Mouse (Mus musculus): ENCODE results near the gene Pde2a. TPM values are rescaled to one million over a fixed set of nuclear protein-coding genes. Genes with fewer than 3 reads are reported as not detected.

The Pde2a gene
- polyA plus RNA-seq (2015; fragmentation: Nextera tagmentation; extraction: Ambion mirVana), result 16.9 and 26.7 TPM in 2 replicates

GRCm38 (mm10) chr7:101421529-101421928 lies at the start of gene Pde2a:
Gene Pde2a, plus strand, starts transcription at chr7:101421691.
- H3K36me3 ChIP-seq, result no peaks in the 10 kb centered on the region
- H3K4me3 ChIP-seq, result no peak within 1 kb of the TSS
- no peak within 1 kb of the TSS for H3K9ac ChIP-seq
- WGBS, result 15% methylated on average over 6 of the region's 6 CpGs
- ATAC-seq (ENCODE audit: borderline replicate concordance, extremely low read depth, low FRiP score, low TSS enrichment), result no peak
- no peaks in the 10 kb centered on the region for H3K27me3 ChIP-seq
- H3K27ac ChIP-seq, result no peak within 1 kb of the TSS
- H3K4me1 ChIP-seq, result no peaks in the 10 kb centered on the region
- no peaks in the 10 kb centered on the region for H3K9me3 ChIP-seq
- H3K4me2 ChIP-seq, result no peak within 1 kb of the TSS

DNA sequence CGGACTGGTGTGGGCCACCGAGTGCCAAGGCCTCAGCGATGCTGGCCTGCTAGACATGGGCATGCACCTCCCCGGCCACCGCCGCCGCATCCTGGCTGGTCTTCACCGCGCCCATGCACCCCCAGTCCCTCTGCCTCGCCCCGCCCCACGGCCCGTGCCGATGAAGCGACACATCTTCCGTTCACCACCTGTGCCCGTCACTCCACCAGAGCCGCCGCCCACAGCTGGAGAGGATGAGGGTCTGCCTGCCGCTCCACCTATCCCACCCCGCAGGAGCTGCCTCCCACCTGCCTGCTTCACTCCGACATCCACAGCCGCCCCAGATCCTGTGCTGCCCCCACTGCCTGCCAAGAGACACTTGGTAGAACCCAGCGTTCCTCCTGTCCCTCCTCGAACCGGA lies 48.4 kb upstream of the Pde2a start:
- Histone ChIP-seq H3K4me2 (no peak overlapping the region), H3K4me1 (peaks cover 8% of the 10 kb centered on the region), H3K27me3 (no peaks in the 10 kb centered on the region), H3K36me3 (no peaks in the 10 kb centered on the region), H3K9me3 (no peaks in the 10 kb centered on the region), H3K9ac (no peak overlapping the region), H3K4me3 (no peak overlapping the region), H3K27ac (no peak overlapping the region)
- no peak for ATAC-seq (ENCODE audit: borderline replicate concordance, extremely low read depth, low FRiP score, low TSS enrichment)
- 79% methylated on average over 26 of the region's 26 CpGs for WGBS

GRCm38 (mm10) chr7:101374155-101374554 lies 47.3 kb upstream of the Pde2a start:
- Histone ChIP-seq H3K9me3 (no peaks in the 10 kb centered on the region), H3K4me3 (no peak overlapping the region), H3K9ac (no peak overlapping the region), H3K4me2 (no peak overlapping the region), H3K27me3 (no peaks in the 10 kb centered on the region), H3K36me3 (no peaks in the 10 kb centered on the region), H3K27ac (no peak overlapping the region), H3K4me1 (peaks cover 19% of the 10 kb centered on the region)
- no peak for ATAC-seq (ENCODE audit: borderline replicate concordance, extremely low read depth, low FRiP score, low TSS enrichment)

DNA sequence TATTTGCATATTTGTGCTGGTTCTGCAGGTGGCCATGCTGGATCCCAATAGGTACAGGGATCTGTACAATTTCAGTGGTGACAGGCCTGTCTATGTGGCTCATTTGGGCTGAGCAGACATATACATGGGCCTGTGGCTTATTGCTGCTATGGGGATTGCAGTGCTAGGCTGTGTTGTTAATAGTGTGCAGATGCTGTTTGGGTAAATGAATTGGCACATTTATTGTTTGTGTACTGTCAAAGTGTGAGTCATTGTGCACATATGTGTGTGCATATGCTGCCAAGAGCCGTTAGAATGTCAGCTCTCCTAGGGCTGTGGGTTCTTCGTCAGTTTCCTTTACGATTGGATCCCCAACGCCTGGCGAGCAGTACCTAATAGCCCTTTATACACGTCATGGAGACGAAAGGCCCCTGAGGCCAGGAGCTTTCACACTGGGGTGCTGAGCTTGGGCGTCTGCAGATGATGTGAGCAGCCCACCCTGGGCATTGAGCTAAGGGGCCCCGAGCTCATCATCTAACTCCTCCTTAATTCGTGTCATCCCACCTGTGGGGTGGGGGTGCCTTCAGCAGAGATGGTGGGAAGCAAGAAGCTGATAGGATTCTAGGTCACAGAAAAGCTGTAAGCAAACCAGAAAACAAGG lies 44.7 kb upstream of the Pde2a start:
- H3K36me3 ChIP-seq, result no peaks in the 10 kb centered on the region
- 76% methylated on average over 10 of the region's 10 CpGs for WGBS
- H3K27ac ChIP-seq, result no peak overlapping the region
- no peak overlapping the region for H3K9ac ChIP-seq
- no peak overlapping the region for H3K4me2 ChIP-seq
- no peak for ATAC-seq (ENCODE audit: borderline replicate concordance, extremely low read depth, low FRiP score, low TSS enrichment)
- no peaks in the 10 kb centered on the region for H3K9me3 ChIP-seq
- H3K4me3 ChIP-seq, result no peak overlapping the region
- H3K4me1 ChIP-seq, result peaks cover 28% of the 10 kb centered on the region
- no peaks in the 10 kb centered on the region for H3K27me3 ChIP-seq

GRCm38 (mm10) chr7:101377741-101378262 lies 43.7 kb upstream of the Pde2a start:
- no peaks in the 10 kb centered on the region for H3K27me3 ChIP-seq
- H3K9ac ChIP-seq, result peak overlapping the region; percentile 33
- H3K9me3 ChIP-seq, result no peaks in the 10 kb centered on the region
- peak overlapping the region; percentile 52 for H3K4me2 ChIP-seq
- WGBS, result 19% methylated on average over 7 of the region's 7 CpGs
- peak; percentile 78 for ATAC-seq (ENCODE audit: borderline replicate concordance, extremely low read depth, low FRiP score, low TSS enrichment)
- H3K36me3 ChIP-seq, result no peaks in the 10 kb centered on the region
- peak overlapping the region; percentile 88 for H3K27ac ChIP-seq
- peaks cover 36% of the 10 kb centered on the region for H3K4me1 ChIP-seq
- peak overlapping the region; percentile 29 for H3K4me3 ChIP-seq

- Histone ChIP-seq H3K27me3 (no peaks in the 10 kb centered on the region), H3K4me2 (peak overlapping the region; percentile 52), H3K9me3 (no peaks in the 10 kb centered on the region), H3K4me3 (peak overlapping the region; percentile 29), H3K36me3 (no peaks in the 10 kb centered on the region), H3K9ac (peak overlapping the region; percentile 33), H3K4me1 (peaks cover 37% of the 10 kb centered on the region), H3K27ac (peak overlapping the region; percentile 88)
- ATAC-seq (ENCODE audit: borderline replicate concordance, extremely low read depth, low FRiP score, low TSS enrichment), result 0 out of 2 replicates have a peak, but pooled peaks have one; percentile 0
- WGBS, result 52% methylated on average over 3 of the region's 3 CpGs
Measured at GRCm38 (mm10) chr7:101378285-101378684, 43.2 kb upstream of the Pde2a start.

- Histone ChIP-seq H3K27ac (peak overlapping the region; percentile 88), H3K4me1 (peaks cover 42% of the 10 kb centered on the region), H3K4me3 (peak overlapping the region; percentile 29), H3K36me3 (no peaks in the 10 kb centered on the region), H3K27me3 (no peaks in the 10 kb centered on the region), H3K4me2 (peak overlapping the region; percentile 52), H3K9me3 (no peaks in the 10 kb centered on the region), H3K9ac (peak overlapping the region; percentile 33; the same call in 1 of the 2 replicates)
- 45% methylated on average over 5 of the region's 5 CpGs for WGBS
- no peak for ATAC-seq (ENCODE audit: borderline replicate concordance, extremely low read depth, low FRiP score, low TSS enrichment)
Measured at GRCm38 (mm10) chr7:101378796-101379465, 42.6 kb upstream of the Pde2a start.

- Histone ChIP-seq H3K4me1 (peaks cover 50% of the 10 kb centered on the region), H3K9me3 (no peaks in the 10 kb centered on the region), H3K36me3 (no peaks in the 10 kb centered on the region), H3K4me2 (peak overlapping the region; percentile 52), H3K9ac (peak overlapping the region; percentile 17; the same call in 1 of the 2 replicates), H3K4me3 (0 out of 2 replicates have a peak overlapping the region, but pooled peaks have one; percentile 29), H3K27me3 (no peaks in the 10 kb centered on the region), H3K27ac (peak overlapping the region; percentile 88)
- no peak for ATAC-seq (ENCODE audit: borderline replicate concordance, extremely low read depth, low FRiP score, low TSS enrichment)
- whole genome bisulfite sequencing, result 39% methylated on average over 2 of the region's 2 CpGs
Measured at GRCm38 (mm10) chr7:101379732-101380131, 41.8 kb upstream of the Pde2a start.

DNA sequence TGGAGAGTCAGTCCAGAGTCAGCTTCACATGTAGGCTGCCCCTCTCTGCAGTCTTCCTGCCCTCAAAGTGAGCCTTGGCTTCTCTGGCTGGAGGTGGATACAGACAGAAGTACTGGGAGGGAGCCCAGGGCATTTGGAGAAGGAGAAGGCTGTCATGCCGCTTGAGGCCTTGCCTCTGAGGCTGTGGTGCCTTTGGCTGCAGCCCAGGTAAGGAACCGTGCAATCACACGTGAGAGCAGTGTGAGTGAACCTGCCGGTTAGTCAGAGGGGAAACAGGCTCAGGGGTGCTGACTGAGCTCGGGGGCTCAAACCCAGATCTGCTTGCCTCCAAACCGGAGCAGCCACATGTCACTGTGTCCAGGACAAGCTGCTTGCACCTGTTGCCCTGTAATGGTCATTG lies 40.0 kb upstream of the Pde2a start:
- H3K4me3 ChIP-seq, result no peak overlapping the region
- peaks cover 67% of the 10 kb centered on the region for H3K4me1 ChIP-seq
- no peaks in the 10 kb centered on the region for H3K27me3 ChIP-seq
- H3K9ac ChIP-seq, result no peak overlapping the region
- no peak overlapping the region for H3K4me2 ChIP-seq
- ATAC-seq (ENCODE audit: borderline replicate concordance, extremely low read depth, low FRiP score, low TSS enrichment), result no peak
- no peaks in the 10 kb centered on the region for H3K36me3 ChIP-seq
- H3K27ac ChIP-seq, result no peak overlapping the region
- 73% methylated on average over 6 of the region's 6 CpGs for WGBS
- no peaks in the 10 kb centered on the region for H3K9me3 ChIP-seq

GRCm38 (mm10) chr7:101382378-101382777 lies 39.1 kb upstream of the Pde2a start:
- H3K9me3 ChIP-seq, result no peaks in the 10 kb centered on the region
- H3K36me3 ChIP-seq, result no peaks in the 10 kb centered on the region
- H3K4me3 ChIP-seq, result no peak overlapping the region
- H3K4me2 ChIP-seq, result no peak overlapping the region
- no peaks in the 10 kb centered on the region for H3K27me3 ChIP-seq
- peaks cover 68% of the 10 kb centered on the region for H3K4me1 ChIP-seq
- ATAC-seq (ENCODE audit: borderline replicate concordance, extremely low read depth, low FRiP score, low TSS enrichment), result no peak
- no peak overlapping the region for H3K9ac ChIP-seq
- H3K27ac ChIP-seq, result no peak overlapping the region
- WGBS, result 60% methylated on average over 8 of the region's 8 CpGs

DNA sequence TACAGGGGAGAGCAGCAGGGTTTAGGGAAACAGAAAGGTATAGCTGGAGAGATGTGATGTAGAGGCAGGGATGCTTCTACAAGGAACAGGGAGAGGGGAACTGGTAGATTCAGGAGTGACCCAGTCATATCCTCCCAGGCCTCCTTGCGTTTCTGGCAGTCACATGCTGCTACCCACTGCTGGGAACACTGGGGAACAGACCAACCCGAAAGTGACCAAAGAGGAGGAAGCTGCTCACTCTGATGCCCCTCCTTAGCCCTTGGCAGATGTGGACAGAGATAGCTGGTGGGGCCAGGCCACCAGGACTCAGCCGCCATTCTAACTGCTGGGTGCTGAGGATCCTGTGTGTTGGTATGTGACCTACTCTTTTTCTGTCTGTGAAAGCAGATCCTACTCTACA lies 37.7 kb upstream of the Pde2a start:
- H3K9me3 ChIP-seq, result no peaks in the 10 kb centered on the region
- no peak overlapping the region for H3K4me3 ChIP-seq
- 65% methylated on average over 3 of the region's 3 CpGs for WGBS
- no peaks in the 10 kb centered on the region for H3K27me3 ChIP-seq
- no peak for ATAC-seq (ENCODE audit: borderline replicate concordance, extremely low read depth, low FRiP score, low TSS enrichment)
- H3K4me2 ChIP-seq, result no peak overlapping the region
- no peak overlapping the region for H3K9ac ChIP-seq
- peaks cover 5% of the 10 kb centered on the region; the same call in 1 of the 2 replicates for H3K36me3 ChIP-seq
- peaks cover 57% of the 10 kb centered on the region for H3K4me1 ChIP-seq
- H3K27ac ChIP-seq, result peak overlapping the region; percentile 89; the same call in 1 of the 2 replicates

DNA sequence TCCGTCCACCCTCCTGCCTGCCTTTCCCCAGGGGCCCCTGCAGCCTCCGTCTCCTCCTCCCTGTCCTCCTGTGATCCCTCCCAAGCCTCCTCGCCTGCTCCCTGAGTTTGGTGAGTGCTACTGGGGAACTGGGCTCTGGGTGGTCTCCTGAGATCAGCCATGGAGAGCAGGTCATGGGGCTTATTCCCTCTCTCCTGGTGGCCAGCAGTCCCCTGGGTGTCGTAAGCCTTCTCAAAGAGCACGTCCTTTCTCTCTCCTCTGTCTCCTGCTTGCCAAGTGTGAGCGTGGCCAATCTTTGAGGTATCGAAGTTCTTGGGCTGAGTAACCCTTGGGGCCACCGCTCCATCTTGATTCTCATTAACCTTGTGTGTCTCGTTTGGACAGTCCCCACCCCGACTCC lies 36.6 kb upstream of the Pde2a start:
- WGBS, result 39% methylated on average over 10 of the region's 10 CpGs
- Histone ChIP-seq H3K27me3 (no peaks in the 10 kb centered on the region), H3K27ac (peak overlapping the region; percentile 89), H3K9ac (no peak overlapping the region), H3K4me2 (peak overlapping the region; percentile 46), H3K36me3 (peaks cover 8% of the 10 kb centered on the region; the same call in 1 of the 2 replicates), H3K4me3 (no peak overlapping the region; the same call in 1 of the 2 replicates), H3K9me3 (no peaks in the 10 kb centered on the region), H3K4me1 (peaks cover 45% of the 10 kb centered on the region)
- ATAC-seq (ENCODE audit: borderline replicate concordance, extremely low read depth, low FRiP score, low TSS enrichment), result no peak
